Mouse (Mus musculus) bone marrow macrophage, adult 2 months (primary cell): ENCODE measurements around the gene Rab3a. TPM values are rescaled to one million over a fixed set of nuclear protein-coding genes. Genes with fewer than 3 reads are reported as not detected.

Experiments used
- H3K27ac ChIP-seq: 2 replicates; pipeline ENCODE4 v1.5.1; 2012; ENCODE audit warnings: low read depth, low read length; ENCODE audit not compliant: insufficient read depth
- H3K4me1 ChIP-seq: 2 replicates; pipeline ENCODE4 v1.6.1; 2012; ENCODE audit warnings: low read length; ENCODE audit not compliant: control insufficient read depth, insufficient read depth
- H3K4me3 ChIP-seq: 2 replicates; pipeline ENCODE4 v1.5.1; 2012; ENCODE audit warnings: mild to moderate bottlenecking, low read length, moderate library complexity; ENCODE audit not compliant: insufficient read depth
- CTCF ChIP-seq: IDR thresholded peaks from 2 replicates; pipeline ENCODE4 v1.5.1; 2012; ENCODE audit warnings: low read depth, mild to moderate bottlenecking, low read length, moderate library complexity
- POLR2A ChIP-seq: IDR thresholded peaks from 2 replicates; pipeline ENCODE4 v1.6.1; 2012; ENCODE audit warnings: mild to moderate bottlenecking, low read depth, low read length, borderline replicate concordance
- polyA plus RNA-seq: library from polyadenylated mRNA; stranded (reverse); fragments of >200 nt; gene quantifications from 2 replicates; pipeline ENCODE4 v1.2.4, GENCODE M21; 2012; ENCODE audit not compliant: missing spikeins, insufficient read depth, insufficient read length

Rab3a gene
- polyA plus RNA-seq, 1 experiment, result 9.4 TPM

DNA sequence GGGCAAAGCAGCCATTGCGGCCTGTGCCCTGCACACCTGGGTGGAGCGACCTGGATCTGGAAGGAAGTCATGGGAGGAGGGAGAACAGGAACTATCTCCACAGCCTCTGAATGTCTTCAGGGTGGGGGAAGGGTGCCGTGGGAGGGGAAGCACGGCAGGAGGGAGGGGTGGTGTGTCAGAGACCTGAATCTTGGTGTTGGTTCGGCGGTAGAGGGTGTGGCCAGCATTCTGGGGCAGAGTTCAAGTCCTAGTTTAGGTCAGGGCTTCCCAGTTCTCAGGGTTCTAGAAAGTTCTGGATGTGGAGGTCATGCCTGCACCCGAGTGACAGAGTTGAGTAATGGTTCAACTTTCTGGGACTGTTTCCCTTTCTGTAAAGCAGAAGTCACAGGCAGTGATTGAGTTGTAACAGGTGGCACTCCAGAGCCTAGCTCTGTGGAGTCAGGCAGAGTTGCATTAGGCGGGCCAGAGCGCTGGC, 34.6 kb upstream of the Rab3a start:
- peak overlapping the region; percentile 70 for H3K27ac ChIP-seq
- peaks cover 12% of the 10 kb centered on the region for H3K4me1 ChIP-seq
- no peak for TF ChIP-seq POLR2A
- no peak for TF ChIP-seq CTCF
- H3K4me3 ChIP-seq, result peak overlapping the region; percentile 16; the same call in 1 of the 2 replicates

- H3K4me3 ChIP-seq, result no peak overlapping the region
- TF ChIP-seq CTCF (peak; percentile 68), POLR2A (no peak)
- no peak overlapping the region for H3K27ac ChIP-seq
- H3K4me1 ChIP-seq, result peaks cover 12% of the 10 kb centered on the region
Observed at GRCm38 (mm10) chr8:70720739-70721138, 33.7 kb upstream of the Rab3a start.

GRCm38 (mm10) chr8:70721601-70722000, 32.9 kb upstream of the Rab3a start:
- no peak for TF ChIP-seq CTCF
- no peak for TF ChIP-seq POLR2A
- Histone ChIP-seq H3K27ac (no peak overlapping the region), H3K4me1 (peaks cover 12% of the 10 kb centered on the region), H3K4me3 (no peak overlapping the region)

GRCm38 (mm10) chr8:70723486-70724210, 30.8 kb upstream of the Rab3a start, which contains the start of gene Pde4c:
TSS of gene Pde4c (plus strand) at chr8:70723720.
- no peak for TF ChIP-seq CTCF
- TF ChIP-seq POLR2A, result no peak
- Histone ChIP-seq H3K4me3 (no peak within 1 kb of the TSS), H3K4me1 (peaks cover 9% of the 10 kb centered on the region), H3K27ac (no peak within 1 kb of the TSS)

DNA sequence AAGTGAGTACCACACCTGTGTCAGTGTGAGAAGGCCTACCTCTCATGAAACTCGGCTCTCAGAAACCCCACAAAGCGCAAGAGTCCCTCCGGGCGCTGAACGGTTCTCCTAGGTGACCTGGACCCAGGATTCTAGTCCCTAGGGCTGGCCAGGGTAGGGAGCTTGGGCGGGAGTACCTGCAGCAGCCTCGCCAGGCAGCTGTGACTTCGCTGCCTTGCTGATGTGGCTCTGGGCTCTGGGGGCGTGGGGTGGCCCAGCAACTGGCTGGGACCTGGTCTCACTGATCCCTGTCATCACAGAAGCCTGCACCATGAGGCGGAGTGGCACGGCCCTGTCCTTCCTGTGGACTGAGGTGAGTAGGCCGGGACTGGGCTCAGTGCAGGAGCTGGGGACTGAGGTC, 30.3 kb upstream of the Rab3a start:
- no peak overlapping the region for H3K4me3 ChIP-seq
- peaks cover 9% of the 10 kb centered on the region for H3K4me1 ChIP-seq
- H3K27ac ChIP-seq, result no peak overlapping the region
- TF ChIP-seq CTCF (no peak), POLR2A (no peak)

GRCm38 (mm10) chr8:70725792-70726447, 28.6 kb upstream of the Rab3a start:
- H3K27ac ChIP-seq, result no peak overlapping the region
- no peaks in the 10 kb centered on the region for H3K4me1 ChIP-seq
- TF ChIP-seq CTCF (no peak), POLR2A (no peak)
- H3K4me3 ChIP-seq, result no peak overlapping the region

DNA sequence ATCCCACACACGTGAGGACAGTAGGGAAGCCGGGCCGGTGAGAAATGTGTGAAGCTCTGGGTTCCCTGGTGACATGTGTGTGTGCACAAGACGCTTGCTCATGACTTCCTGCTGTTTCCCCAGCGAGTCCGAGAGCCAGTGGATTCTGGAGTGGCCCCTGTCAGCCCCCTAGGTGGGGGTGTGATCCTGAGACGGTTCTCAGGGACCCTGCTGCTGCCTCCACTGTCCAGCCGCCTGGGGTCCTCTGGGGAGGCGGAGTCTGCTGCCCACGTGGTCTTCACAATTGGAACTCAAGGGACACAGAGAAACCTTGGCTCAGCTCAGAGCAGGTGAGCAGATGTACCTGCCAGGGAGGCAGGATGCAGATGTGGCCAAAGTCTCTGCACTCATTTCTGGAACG, 27.8 kb upstream of the Rab3a start:
- TF ChIP-seq CTCF (no peak), POLR2A (no peak)
- Histone ChIP-seq H3K27ac (no peak overlapping the region), H3K4me3 (no peak overlapping the region), H3K4me1 (no peaks in the 10 kb centered on the region)

- H3K4me3 ChIP-seq, result peak overlapping the region; percentile 13; the same call in 1 of the 2 replicates
- no peak for TF ChIP-seq CTCF
- no peak for TF ChIP-seq POLR2A
- H3K27ac ChIP-seq, result no peak overlapping the region
- H3K4me1 ChIP-seq, result no peaks in the 10 kb centered on the region
Observed at GRCm38 (mm10) chr8:70729808-70730475, 24.5 kb upstream of the Rab3a start.

GRCm38 (mm10) chr8:70730956-70731355, 23.5 kb upstream of the Rab3a start:
- Histone ChIP-seq H3K27ac (no peak overlapping the region), H3K4me3 (no peak overlapping the region)
- TF ChIP-seq POLR2A (no peak), CTCF (no peak)

GRCm38 (mm10) chr8:70737705-70738104, 16.8 kb upstream of the Rab3a start:
- no peak overlapping the region for H3K4me3 ChIP-seq

More at GRCm38 (mm10) chr8:70730956-70731355, 23.5 kb upstream of the Rab3a start:
- H3K4me1 ChIP-seq, result no peaks in the 10 kb centered on the region

More at GRCm38 (mm10) chr8:70737705-70738104, 16.8 kb upstream of the Rab3a start:
- Histone ChIP-seq H3K4me1 (no peaks in the 10 kb centered on the region), H3K27ac (no peak overlapping the region)
- no peak for TF ChIP-seq POLR2A
- no peak for TF ChIP-seq CTCF
